Comparison of ENCODE assay signal across 8 mouse cellular contexts in genomic region chr2:18998054-18998478, GRCm38 (mm10). TPM values are rescaled to one million over a fixed set of nuclear protein-coding genes. Genes with fewer than 3 reads are reported as not detected.
A peak's percentile ranks its signal among the peaks of the same experiment; 100 is the strongest.
DNase-seq lines count a peak whose midpoint lies in the region; ATAC-seq lines count a peak whose summit lies in the region.

Pip4k2a (minus strand) TSS chr2:18998126.
4930426L09Rik (plus strand) TSS chr2:18998343.

- H3K4me2 ChIP-seq in midbrain, embryonic 11.5 days, result peak within 1 kb of the TSS; percentile 96

- peak; percentile 96 for DNase-seq in adrenal gland, postnatal 14 days
- peak; percentile 93 for DNase-seq in embryonic facial prominence, embryonic 10.5 days (ENCODE audit: low spot score)
- peak; percentile 87 for DNase-seq in kidney, adult 11 months
- peak; percentile 92 for DNase-seq in left cerebral cortex, postnatal 4 days
- DNase-seq in midbrain, embryonic 11.5 days (ENCODE audit: low spot score, missing footprints), result peak; percentile 98
- DNase-seq in right cerebral cortex, postnatal 4 days, result peak; percentile 90
- peak; percentile 85 for DNase-seq in yolk sac, embryonic 10.5 days (ENCODE audit: low spot score)

- peaks cover 26% of the 10 kb centered on the region for H3K27me3 ChIP-seq in embryonic facial prominence, embryonic 10.5 days (replicated peaks; ENCODE audit: low read depth, poor library complexity, severe bottlenecking)
- no peaks in the 10 kb centered on the region for H3K27me3 ChIP-seq in midbrain, embryonic 11.5 days (ENCODE audit: control insufficient read depth, insufficient read depth, low read length)

- intact Hi-C loops in left cerebral cortex, postnatal 4 days (cut with DNase I), result loop anchor here (10.0 kb wide), 1 partner anchor 323 kb away; the partner anchor contains the start of genes Bmi1 and Commd3

- H3K9me3 ChIP-seq in embryonic facial prominence, embryonic 10.5 days, result no peaks in the 10 kb centered on the region
- H3K9me3 ChIP-seq in midbrain, embryonic 11.5 days (ENCODE audit: control insufficient read depth, low read length), result no peaks in the 10 kb centered on the region

- H3K36me3 ChIP-seq in embryonic facial prominence, embryonic 10.5 days (replicated peaks), result no peaks in the 10 kb centered on the region
- no peaks in the 10 kb centered on the region for H3K36me3 ChIP-seq in midbrain, embryonic 11.5 days (ENCODE audit: control insufficient read depth, insufficient read depth, low read length)

- H3K4me1 ChIP-seq in embryonic facial prominence, embryonic 10.5 days, result peaks cover 39% of the 10 kb centered on the region
- H3K4me1 ChIP-seq in midbrain, embryonic 11.5 days (ENCODE audit: control insufficient read depth, insufficient read depth, low read length), result peaks cover 12% of the 10 kb centered on the region

- H3K9ac ChIP-seq in midbrain, embryonic 11.5 days (ENCODE audit: low read length), result peak within 1 kb of the TSS; percentile 82

- H3K27ac ChIP-seq in embryonic facial prominence, embryonic 10.5 days (replicated peaks), result peak within 1 kb of the TSS; percentile 91
- H3K27ac ChIP-seq in midbrain, embryonic 11.5 days (ENCODE audit: low read depth, low read length), result peak within 1 kb of the TSS; percentile 82

- 2% methylated on average over 66 of the region's 66 CpGs for WGBS in embryonic facial prominence, embryonic 10.5 days
- WGBS in midbrain, embryonic 11.5 days, result 0% methylated on average over 48 of the region's 66 CpGs

- peak within 1 kb of the TSS; percentile 87 for H3K4me3 ChIP-seq in embryonic facial prominence, embryonic 10.5 days
- H3K4me3 ChIP-seq in midbrain, embryonic 11.5 days (ENCODE audit: low read depth, low read length), result peak within 1 kb of the TSS; percentile 72

- ATAC-seq in granulocyte monocyte progenitor cell, adult 5-6 weeks (replicated peaks; ENCODE audit: poor library complexity, severe bottlenecking), result peak; percentile 86
- ATAC-seq in midbrain, embryonic 11.5 days (ENCODE audit: low FRiP score), result peak; percentile 96

RNA-seq across cellular contexts. Expression of gene Pip4k2a, which starts in this region (rescaled TPM):
- 25.3 and 29.4 TPM in 2 replicates for total RNA-seq in adrenal gland, postnatal 14 days (2021)
- polyA plus RNA-seq in embryonic facial prominence, embryonic 10.5 days (2016; fragmentation: Nextera tagmentation; extraction: Ambion mirVana), result 5.2 and 6.1 TPM in 2 replicates
- 29.3 TPM in 2 replicates for total RNA-seq in granulocyte monocyte progenitor cell, adult 5-6 weeks (2014; fragmentation: Nextera tagmentation)
- 15.6 and 16.7 TPM in 2 replicates for total RNA-seq in granulocyte monocyte progenitor cell, adult 5-6 weeks (2017)
- total RNA-seq in left cerebral cortex, postnatal 4 days (2021), result 10 to 100 TPM; 34.3 to 44.2 TPM
- polyA plus RNA-seq in midbrain, embryonic 11.5 days (2014; fragmentation: Nextera tagmentation; extraction: Ambion mirVana), result 9.7 and 11.5 TPM in 2 replicates

RNA-seq across cellular contexts. Expression of gene 4930426L09Rik, which starts in this region (rescaled TPM):
- 0.22 and 0.83 TPM in 2 replicates for total RNA-seq in adrenal gland, postnatal 14 days (2021)
- 0.24 and 0.30 TPM in 2 replicates for polyA plus RNA-seq in embryonic facial prominence, embryonic 10.5 days (2016; fragmentation: Nextera tagmentation; extraction: Ambion mirVana)
- total RNA-seq in granulocyte monocyte progenitor cell, adult 5-6 weeks (2014; fragmentation: Nextera tagmentation), result 1.3 TPM in 1 of 2 replicates, not detected in the other
- 0.62 TPM in 1 of 2 replicates, not detected in the other for total RNA-seq in granulocyte monocyte progenitor cell, adult 5-6 weeks (2017)
- under 1 TPM; 0.64 to 0.86 TPM for total RNA-seq in left cerebral cortex, postnatal 4 days (2021)
- polyA plus RNA-seq in midbrain, embryonic 11.5 days (2014; fragmentation: Nextera tagmentation; extraction: Ambion mirVana), result 0.29 and 0.38 TPM in 2 replicates

Comparison
In these comparisons a context has a peak if more than half of its experiments do, and no peak if none do; other contexts are left out.
1. Peak in every context shown above with its lines: DNase-seq, ATAC-seq, H3K4me3 ChIP-seq and H3K27ac ChIP-seq.